Mouse (Mus musculus) cortical plate, adult 2 months (tissue): ENCODE measurements around the gene Nos2.
A peak's percentile ranks its signal among the peaks of the same experiment; 100 is the strongest.

Experiments
- CTCF ChIP-seq: fragments of 200-500 bp; IDR thresholded peaks from 2 replicates; pipeline ENCODE4 v1.5.1; 2011; ENCODE audit warnings: mild to moderate bottlenecking, control low read depth, low read length; ENCODE audit not compliant: insufficient read depth; ENCODE audit errors: extremely low read depth
- POLR2A ChIP-seq: fragments of 200-500 bp; IDR thresholded peaks from 2 replicates; pipeline ENCODE4 v1.6.1; 2011; ENCODE audit warnings: mild to moderate bottlenecking, low read length, control low read depth; ENCODE audit not compliant: insufficient read depth; ENCODE audit errors: extremely low read depth

DNA sequence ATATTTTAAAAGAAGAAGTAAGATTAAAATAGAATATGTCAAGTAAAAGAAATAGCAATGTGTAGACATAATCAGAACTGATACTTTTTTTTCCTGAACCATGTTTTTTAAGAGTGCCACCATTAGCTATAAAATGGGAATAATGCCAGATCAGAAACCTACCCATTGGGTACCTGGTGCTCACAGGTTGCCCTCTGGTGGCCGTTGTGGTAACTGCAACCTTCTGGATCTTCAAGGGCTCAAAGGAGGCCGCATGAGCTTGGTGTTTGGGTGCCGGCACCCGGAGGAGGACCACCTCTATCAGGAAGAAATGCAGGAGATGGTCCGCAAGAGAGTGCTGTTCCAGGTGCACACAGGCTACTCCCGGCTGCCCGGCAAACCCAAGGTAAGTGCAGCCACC lies 35.7 kb downstream of the Nos2 start:
- peak; percentile 88 for TF ChIP-seq CTCF
- TF ChIP-seq POLR2A = no peak
